In the genomic region with DNA sequence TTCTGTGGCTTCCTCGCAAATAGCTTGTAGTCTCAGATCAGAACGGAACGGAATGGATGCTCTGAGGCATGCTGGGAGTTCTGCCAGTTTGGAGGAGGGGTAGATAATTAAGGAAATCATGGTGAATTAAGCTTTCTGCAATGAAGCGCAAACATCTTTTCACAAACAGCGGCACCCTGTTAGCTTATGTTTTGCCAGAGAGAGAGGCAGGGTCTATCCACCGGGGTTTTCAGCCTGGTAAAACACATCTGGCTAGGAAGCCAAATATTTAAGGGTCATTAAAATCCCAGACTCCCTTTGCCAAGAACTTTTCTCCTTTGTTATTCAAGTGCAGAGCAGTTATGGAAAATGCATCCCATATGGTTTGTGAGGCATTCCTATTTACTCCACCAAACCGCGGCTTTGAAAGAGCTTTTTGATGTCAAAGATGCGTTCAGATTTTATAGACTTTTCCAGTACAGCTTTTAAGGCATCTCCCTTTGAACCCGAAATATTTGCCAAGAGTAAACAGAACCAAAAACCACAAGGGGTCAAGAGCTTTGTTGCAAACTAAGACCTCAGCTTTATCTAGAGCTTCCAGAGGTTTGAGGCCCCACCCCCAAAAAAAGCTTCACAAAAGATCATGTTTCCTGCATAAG, we compare ENCODE assay signal across 8 mouse cellular contexts.
A peak's percentile ranks its signal among the peaks of the same experiment; 100 is the strongest.
DNase-seq lines count a peak whose midpoint lies in the region.

No protein-coding gene starts in this region.

- peak; percentile 6 to 24 for DNase-seq in heart, adult 18-20 months
- no peak for DNase-seq in heart, postnatal 36 days
- DNase-seq in ovary, postnatal 14 days (ENCODE audit: low spot score), result peak; percentile 12
- DNase-seq in ovary, postnatal 10 days (ENCODE audit: low spot score), result no peak
- DNase-seq in kidney, postnatal 10 days, result peak; percentile 75
- DNase-seq in retina, embryonic 14.5 days (ENCODE audit: low spot score), result peak; percentile 54
- DNase-seq in urinary bladder, postnatal 10 days (ENCODE audit: low spot score), result no peak
- no peak for DNase-seq in left cerebral cortex, adult 11 months (ENCODE audit: low spot score)

- intact Hi-C loops in heart, postnatal 36 days (cut with DNase I), result no loop called here

Comparison
In these comparisons a context has a peak if more than half of its experiments do, and no peak if none do; other contexts are left out.
1. DNase-seq: peak in heart, adult 18-20 months (2 of 2), ovary, postnatal 14 days (single experiment), kidney, postnatal 10 days (single experiment) and retina, embryonic 14.5 days (single experiment); none in heart, postnatal 36 days (0 of 2), ovary, postnatal 10 days (single experiment), urinary bladder, postnatal 10 days (single experiment) and left cerebral cortex, adult 11 months (single experiment).